Mouse (Mus musculus) large intestine, adult 2 months (tissue): ENCODE data around the gene Pex1. TPM values are rescaled to one million over a fixed set of nuclear protein-coding genes. Genes with fewer than 3 reads are reported as not detected.
"Not testable (repeated sequence)": the region's sequence is repeated elsewhere in the genome, so short reads cannot be mapped to it uniquely, and the experiment has no call there.

Source experiments
- DNase-seq: peaks from one replicate; pipeline ENCODE4 v3.0.0-alpha.2; 2012; ENCODE audit warnings: low read depth, low spot score
- WGBS: fragments of 180-500 bp; shearing (Covaris S2); methylation state at CpG from one replicate; pipeline ENCODE4 v1.1.7; 2018; 5-methylcytosine and 5-hydroxymethylcytosine counted together
- polyA plus RNA-seq: library from polyadenylated mRNA; depleted of rRNA; stranded (reverse); fragments of >200 nt; gene quantifications from 2 replicates; pipeline ENCODE4 v1.2.3, GENCODE M21; 2012

The Pex1 gene
- polyA plus RNA-seq, 1 experiment, result 5.3 TPM

- 78% methylated on average over 4 of the region's 4 CpGs for WGBS
- no peak for DNase-seq
Observed at GRCm38 (mm10) chr5:3633951-3634350, 38.1 kb downstream of the Pex1 start.

DNA sequence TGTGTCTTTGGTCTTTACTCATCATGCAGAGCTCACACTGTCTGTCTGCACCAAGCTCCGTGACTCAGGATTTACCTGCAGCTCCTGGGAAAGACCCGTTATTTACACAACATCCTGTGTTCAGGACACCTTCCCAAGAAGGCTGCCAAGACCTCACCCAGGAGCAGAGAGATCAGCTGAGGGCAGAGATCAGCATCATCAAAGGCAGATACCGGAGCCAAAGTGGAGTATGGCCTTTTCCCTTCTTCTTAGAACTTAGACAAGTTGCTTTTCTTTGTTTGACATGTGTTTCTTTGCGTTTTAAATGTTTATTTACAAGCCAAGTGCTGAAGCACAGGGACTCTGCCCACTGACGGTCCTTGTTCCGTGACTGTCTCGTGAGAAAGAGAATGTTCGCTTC lies 39.4 kb downstream of the Pex1 start:
- DNase-seq, result no peak
- 77% methylated on average over 8 of the region's 8 CpGs for WGBS

DNA sequence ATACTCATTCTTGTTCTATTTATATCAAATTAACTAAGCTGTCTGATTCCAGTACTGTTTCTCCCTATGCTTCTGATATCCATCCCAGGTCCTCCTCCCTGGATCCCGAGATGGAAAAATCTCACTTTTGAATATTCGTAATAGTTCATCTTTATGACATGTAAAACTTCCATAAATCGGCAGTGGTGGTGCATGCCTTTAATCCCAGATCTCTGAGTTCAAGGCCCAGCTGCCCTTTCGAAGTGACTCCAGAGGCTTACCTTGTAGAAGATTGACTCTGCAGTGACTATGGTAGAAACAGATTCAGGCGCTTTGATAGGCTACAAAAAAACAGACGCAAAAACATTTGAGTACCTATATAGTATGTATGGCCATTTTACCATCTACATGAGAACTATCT lies 48.8 kb downstream of the Pex1 start:
- 92% methylated on average over 6 of the region's 6 CpGs for WGBS
- no peak for DNase-seq

DNA sequence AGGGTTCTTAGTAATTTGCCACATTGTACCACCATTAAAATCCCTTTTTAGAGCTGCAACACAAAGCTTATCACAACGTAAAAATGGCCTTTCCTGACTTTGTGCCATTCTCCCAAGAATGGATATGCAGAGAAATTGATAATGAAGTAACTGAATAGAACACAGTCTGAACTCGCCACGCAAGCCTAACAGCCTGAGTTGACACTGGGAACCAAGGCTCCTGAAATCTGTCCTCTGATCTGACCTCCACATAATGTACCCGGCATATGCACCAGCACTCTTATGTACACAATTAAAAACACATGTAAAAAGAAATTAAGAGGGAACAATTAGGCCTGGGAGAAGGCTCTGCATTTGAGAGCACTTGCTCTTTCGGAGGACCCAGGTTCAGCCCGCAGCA lies 49.5 kb downstream of the Pex1 start:
- no peak for DNase-seq
- 83% methylated on average over 6 of the region's 6 CpGs for WGBS

DNA sequence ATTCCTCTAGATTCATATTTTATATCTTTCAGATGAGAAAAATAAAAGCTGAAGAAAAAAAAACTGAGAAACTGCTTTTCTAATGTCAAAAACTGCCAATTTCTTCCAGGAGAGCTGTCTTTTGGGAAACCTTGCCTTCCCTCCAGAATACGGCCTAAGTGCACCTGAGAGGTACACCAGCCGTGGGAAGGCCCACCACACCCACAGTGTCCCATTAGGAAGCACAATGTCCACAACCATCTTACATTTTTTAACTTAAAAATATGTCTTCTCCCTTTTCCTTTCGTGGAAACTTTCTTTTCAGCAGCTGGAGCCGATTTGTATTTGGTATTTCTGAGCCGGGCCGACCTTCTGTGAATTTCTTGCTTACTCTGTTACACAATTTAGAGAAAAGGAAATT lies 50.7 kb downstream of the Pex1 start:
- DNase-seq, result no peak
- 9% methylated on average over 6 of the region's 6 CpGs for WGBS

DNA sequence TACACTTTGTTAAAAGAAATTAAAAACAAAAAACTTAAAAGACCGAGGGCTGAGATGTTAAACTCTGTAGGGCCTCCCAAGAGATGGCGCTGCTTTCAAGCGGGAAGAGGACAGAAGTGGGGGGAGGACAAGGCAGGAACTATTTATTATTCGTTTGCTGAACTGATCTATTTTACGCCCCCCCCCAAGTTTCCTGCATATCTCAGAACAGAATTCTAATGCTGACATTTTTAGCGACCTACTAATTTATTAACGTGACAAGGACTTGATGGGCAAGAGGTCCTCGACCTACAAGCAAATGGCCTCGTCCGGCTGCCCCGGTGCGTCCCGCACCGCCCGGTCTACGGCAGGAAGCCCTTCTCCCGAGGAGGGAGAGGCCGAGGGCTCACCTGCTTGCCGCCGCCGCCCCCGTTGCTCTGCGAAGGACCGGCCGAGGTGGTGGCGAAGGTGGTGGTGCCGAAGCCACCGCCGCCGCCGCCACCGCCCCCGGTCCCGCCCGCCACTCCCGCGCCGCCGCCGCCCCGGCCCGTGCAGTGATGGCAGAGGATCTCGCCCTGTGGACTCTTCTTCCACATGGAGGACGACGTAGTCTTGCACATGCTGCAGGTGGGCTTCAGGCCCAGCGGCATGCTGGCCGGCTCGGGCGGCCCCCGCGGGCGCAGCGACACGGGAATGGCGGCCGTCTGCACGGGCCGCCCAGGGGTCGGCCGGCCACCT lies 51.3 kb downstream of the Pex1 start:
- under 1% methylated on average over 60 of the region's 60 CpGs for WGBS
- DNase-seq, result peak; percentile 39

GRCm38 (mm10) chr5:3647708-3648121 lies 51.8 kb downstream of the Pex1 start:
- peak; percentile 62 for DNase-seq

GRCm38 (mm10) chr5:3648206-3648848 lies 52.5 kb downstream of the Pex1 start:
- DNase-seq, result no peak
- 28% methylated on average over 4 of the region's 4 CpGs for WGBS

More at GRCm38 (mm10) chr5:3647708-3648121, 51.8 kb downstream of the Pex1 start:
- under 1% methylated on average over 44 of the region's 46 CpGs for WGBS

GRCm38 (mm10) chr5:3648849-3649210 lies 53.0 kb downstream of the Pex1 start:
- whole genome bisulfite sequencing, result 64% methylated on average over 4 of the region's 4 CpGs
- no peak for DNase-seq

GRCm38 (mm10) chr5:3650881-3651280 lies 55.0 kb downstream of the Pex1 start, which contains the start of gene Tmbim7:
TSS of gene Tmbim7 (plus strand) at chr5:3651181.
- DNase-seq, result no peak
- 82% methylated on average over 6 of the region's 6 CpGs for WGBS

GRCm38 (mm10) chr5:3651621-3652020 lies 55.8 kb downstream of the Pex1 start:
- 84% methylated on average over 5 of the region's 5 CpGs for WGBS

DNA sequence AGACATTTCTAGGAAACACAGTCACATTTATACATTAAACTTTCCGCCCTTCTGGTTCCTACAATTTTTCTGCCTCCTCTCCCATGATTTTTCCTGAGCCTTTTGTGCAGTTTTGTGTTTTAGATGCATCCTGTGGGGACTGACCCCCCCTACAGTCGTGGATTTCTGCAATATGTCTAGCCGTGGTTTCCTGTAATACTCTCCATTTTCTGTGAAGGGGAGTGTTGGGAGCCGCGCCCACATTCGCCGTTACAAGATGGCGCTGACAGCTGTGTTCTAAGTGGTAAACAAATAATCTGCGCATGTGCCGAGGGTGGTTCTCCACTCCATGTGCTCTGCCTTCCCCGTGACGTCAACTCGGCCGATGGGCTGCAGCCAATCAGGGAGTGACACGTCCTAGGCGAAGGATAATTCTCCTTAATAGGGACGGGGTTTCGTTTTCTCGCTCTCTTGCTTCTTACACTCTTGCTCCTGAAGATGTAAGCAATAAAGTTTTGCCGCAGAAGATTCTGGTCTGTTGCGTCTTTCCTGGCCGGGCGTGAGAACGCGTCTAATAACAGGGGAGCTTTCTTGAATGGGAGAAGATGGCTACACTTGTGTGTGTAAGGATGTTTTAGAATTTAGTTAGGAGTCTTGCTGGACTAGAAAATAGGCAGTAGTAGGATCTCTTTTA lies 57.2 kb downstream of the Pex1 start:
- WGBS, result 92% methylated on average over 16 of the region's 25 CpGs
- DNase-seq, result not testable (repeated sequence)

More at GRCm38 (mm10) chr5:3651621-3652020, 55.8 kb downstream of the Pex1 start:
- no peak for DNase-seq

- WGBS, result 84% methylated on average over 4 of the region's 4 CpGs
- no peak for DNase-seq
Observed at GRCm38 (mm10) chr5:3653801-3654200, 57.9 kb downstream of the Pex1 start.

- DNase-seq, result no peak
- 69% methylated on average over 5 of the region's 5 CpGs for WGBS
Observed at GRCm38 (mm10) chr5:3657085-3657484, 61.2 kb downstream of the Pex1 start, which contains the start of gene Gatad1. TSS of gene Gatad1 (minus strand) at chr5:3657185.

- DNase-seq, result no peak
- 82% methylated on average over 2 of the region's 2 CpGs for WGBS
Observed at GRCm38 (mm10) chr5:3665225-3665624, 69.4 kb downstream of the Pex1 start.

DNA sequence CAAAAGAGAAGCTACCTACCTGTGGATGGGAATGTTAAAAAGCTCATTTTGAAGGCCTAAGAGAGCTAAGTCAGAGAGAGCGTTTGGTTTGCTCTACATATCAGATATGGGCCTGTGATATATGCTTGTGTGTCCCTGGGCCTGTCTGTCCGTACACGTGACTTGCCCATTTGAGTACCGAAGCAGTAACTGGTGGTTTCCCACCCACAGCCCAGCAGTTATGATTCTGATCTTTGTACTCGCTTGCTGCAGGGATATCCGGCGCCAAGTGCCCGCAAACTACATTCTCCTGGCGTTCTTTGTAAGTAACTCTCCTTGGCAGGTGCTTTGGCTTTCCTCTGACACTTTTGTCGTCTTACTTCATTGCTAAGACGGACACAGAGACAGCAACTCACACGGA lies 70.7 kb downstream of the Pex1 start:
- 76% methylated on average over 12 of the region's 12 CpGs for WGBS
- no peak for DNase-seq

- DNase-seq, result no peak
- WGBS, result 76% methylated on average over 6 of the region's 6 CpGs
Observed at GRCm38 (mm10) chr5:3669938-3670554, 74.2 kb downstream of the Pex1 start.
